Mouse (Mus musculus) megakaryocyte, embryonic 14.5 days (primary cell): ENCODE results near the gene Foxn3.

Experiments used
- FLI1 ChIP-seq: IDR thresholded peaks from 2 replicates; pipeline ENCODE4 v1.6.1; 2012; ENCODE audit warnings: low read length, inconsistent platforms, mixed read lengths
- GATA1 ChIP-seq: IDR thresholded peaks from 3 replicates; pipeline ENCODE4 v1.6.1; 2012; ENCODE audit warnings: mixed read lengths, low read length, inconsistent platforms, borderline replicate concordance

DNA sequence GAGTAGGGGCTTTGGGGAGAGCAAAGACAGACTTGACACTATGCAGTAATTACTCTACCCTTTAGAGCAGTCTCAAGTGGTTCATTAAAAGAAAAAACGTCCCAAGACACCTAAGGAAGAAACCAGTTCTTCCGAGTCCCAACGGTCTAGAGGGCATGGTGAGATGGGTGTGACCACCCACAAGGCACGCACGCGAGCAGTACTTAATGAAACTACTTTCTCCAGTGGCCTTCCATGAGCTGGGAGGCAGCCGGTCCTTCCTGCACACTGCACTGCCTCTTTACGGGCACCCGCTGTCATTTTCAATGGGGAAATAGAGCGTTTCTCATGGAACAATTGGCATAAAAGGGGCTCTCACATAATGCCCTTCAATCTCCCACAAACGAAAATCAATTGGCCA, 294.4 kb downstream of the Foxn3 start:
- TF ChIP-seq GATA1 (no peak), FLI1 (no peak)
